Mouse (Mus musculus) left cerebral cortex, adult 2 months (tissue): ENCODE measurements at regions not wholly inside any gene's neighbourhood (a gene's known extent, or its start where the extent isn't known, plus 50 kb on each side); places are given as distances from the start of the nearest gene placed in this dataset.

Experiments
- DNase-seq, 2 experiments: peaks; one replicate each; pipeline ENCODE4 v3.0.0; 2021 to 2022; ENCODE audit warnings: low spot score in 2 of 2, mixed read lengths in 1 of 2; ENCODE audit errors: extremely low spot score in 1 of 2
- H3K27ac ChIP-seq: fragments of 200-600 bp; 2 replicates; pipeline ENCODE4 v1.8.1; 2022
- H3K4me3 ChIP-seq: fragments of 200-600 bp; 2 replicates; pipeline ENCODE4 v1.8.1; 2022
- CTCF ChIP-seq: fragments of 200-600 bp; IDR thresholded peaks from 2 replicates; pipeline ENCODE4 v1.8.1; 2022; ENCODE audit warnings: antibody characterized with exemption, mild to moderate bottlenecking, moderate library complexity
- intact Hi-C: fragments of 180-260 bp; cut with DNase I; formaldehyde crosslinking; loops from one replicate; pipeline ENCODE4 v1.15.1; 2025

GRCm38 (mm10) chr7:71023946-71024610 is 327.2 kb downstream of the Gm10295 start:
- TF ChIP-seq CTCF, result no peak
- no peak for DNase-seq
- intact Hi-C loops, result no loop called here
- H3K27ac ChIP-seq, result no peak overlapping the region
- H3K4me3 ChIP-seq, result no peak overlapping the region

DNA sequence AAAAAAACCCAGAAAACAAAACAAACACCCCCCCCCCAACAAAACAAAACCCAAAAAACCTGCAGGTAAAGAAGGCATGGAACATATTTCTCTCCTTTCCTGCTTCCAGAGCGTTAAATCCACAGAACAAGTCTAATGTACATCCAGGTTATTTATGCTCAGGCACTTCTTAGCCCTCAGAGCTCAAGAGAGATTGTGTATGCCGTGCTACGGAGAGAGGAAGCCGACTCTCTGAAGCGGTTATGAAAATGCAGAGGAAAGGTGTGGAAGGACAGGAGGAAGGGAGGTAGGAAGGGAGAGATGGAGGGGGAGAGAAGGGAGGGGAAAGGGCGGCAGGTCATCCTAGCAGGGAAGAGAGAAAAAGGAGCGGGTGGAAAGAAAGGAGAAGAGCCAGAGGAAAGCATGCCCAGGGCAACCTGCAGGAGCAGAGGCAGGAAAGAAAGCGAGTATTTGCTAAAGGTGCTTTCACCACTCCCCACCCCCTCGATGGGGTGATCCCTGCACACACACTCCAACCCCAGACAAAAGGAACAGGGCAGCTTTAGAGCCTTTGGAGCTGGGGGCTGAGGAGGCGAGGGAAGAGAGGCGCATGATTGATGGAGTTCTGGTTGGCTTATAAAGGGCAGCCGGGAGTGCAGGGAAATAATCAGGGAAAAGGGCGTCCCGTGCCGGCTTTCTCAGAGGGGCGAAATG is 327.9 kb downstream of the Gm10295 start:
- Histone ChIP-seq H3K4me3 (0 out of 2 replicates have a peak overlapping the region, but pooled peaks have one; percentile 11), H3K27ac (no peak overlapping the region)
- DNase-seq, result no peak
- TF ChIP-seq CTCF, result no peak
- intact Hi-C loops, result no loop called here
